Mouse (Mus musculus): ENCODE results near the gene Eif4e1b.

- TF ChIP-seq GATA1 (IDR thresholded peaks at IDR 0.05; ENCODE audit: borderline replicate concordance, low read length) (no peak), FLI1 (IDR thresholded peaks at IDR 0.05; ENCODE audit: low read length) (no peak)
These were observed 19.2 kb downstream of the Eif4e1b start for GRCm38 (mm10) chr13:54803010-54803409.

Measured in megakaryocyte, embryonic 14.5 days (primary cell).